Mouse (Mus musculus): ENCODE results near the gene Cdh4.

Gene Cdh4

DNA sequence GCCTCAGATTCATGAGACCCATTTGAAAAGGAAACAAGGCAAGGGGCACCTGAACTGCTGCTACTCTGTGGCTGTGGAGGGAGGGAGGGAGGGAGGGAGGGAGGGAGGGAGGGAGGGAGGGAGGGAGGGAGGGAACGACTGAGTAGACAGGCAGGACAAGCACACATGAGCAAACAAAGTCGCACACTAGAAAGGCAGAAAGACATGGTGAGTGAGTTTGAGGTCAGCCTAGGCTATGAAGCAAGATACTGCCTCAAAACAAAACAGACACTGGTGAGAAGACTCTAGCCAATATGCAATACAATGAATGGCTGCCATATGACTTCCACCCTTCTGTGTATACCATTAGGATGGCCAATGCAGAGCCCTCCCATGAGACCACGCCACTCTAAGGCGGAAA is 502.8 kb downstream of the Cdh4 start:
- DNase-seq (ENCODE audit: low read depth) = no peak

- no peak for DNase-seq (ENCODE audit: low read depth)
These were observed 504.3 kb downstream of the Cdh4 start for GRCm38 (mm10) chr2:179946496-179946895.

GRCm38 (mm10) chr2:179947607-179948006 is 505.4 kb downstream of the Cdh4 start:
- DNase-seq (ENCODE audit: low read depth) = no peak

DNA sequence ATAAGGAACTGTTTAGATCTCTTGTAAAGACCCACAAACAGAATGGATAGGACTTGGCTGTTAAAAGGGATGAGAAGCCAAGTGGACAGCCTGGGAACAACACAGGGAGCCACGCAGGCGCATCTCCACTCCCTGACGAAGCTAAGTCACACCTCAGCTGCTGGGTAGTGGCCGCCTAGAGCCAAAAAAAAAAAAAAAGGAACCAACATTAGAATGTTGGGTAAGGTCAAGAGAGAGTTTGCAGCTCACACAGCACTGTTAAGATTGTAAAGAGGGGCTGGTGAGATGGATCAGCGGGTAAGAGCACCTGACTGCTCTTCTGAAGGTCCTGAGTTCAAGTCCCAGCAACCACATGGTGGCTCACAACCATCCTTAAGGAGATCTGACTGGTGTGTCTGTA is 506.6 kb downstream of the Cdh4 start:
- DNase-seq (ENCODE audit: low read depth) = peak; percentile 31

All from 416B (cell line).